Mouse (Mus musculus) CH12.LX (cell line): ENCODE measurements around the gene Fstl3. TPM values are rescaled to one million over a fixed set of nuclear protein-coding genes. Genes with fewer than 3 reads are reported as not detected.
A peak's percentile ranks its signal among the peaks of the same experiment; 100 is the strongest.

Experiments used
- DNase-seq: peaks from one replicate; pipeline ENCODE4 v3.0.0-alpha.2; 2013; ENCODE audit errors: extremely low read depth
- H3K27ac ChIP-seq: 2 replicates; pipeline ENCODE4 v1.5.1; 2012; ENCODE audit warnings: low read depth, mild to moderate bottlenecking, control low read depth, moderate library complexity; ENCODE audit not compliant: insufficient read depth
- H3K27me3 ChIP-seq: replicated peaks from 2 replicates; pipeline ENCODE3; 2012; ENCODE audit warnings: inconsistent platforms
- H3K36me3 ChIP-seq, 2 experiments: replicated peaks in 1 of 2; 2 replicates each; pipeline versions ENCODE3 to v1.6.1; 2012; ENCODE audit warnings: inconsistent platforms in 1 of 2, low read length in 1 of 2, mild to moderate bottlenecking in 1 of 2, mixed read lengths in 1 of 2, moderate library complexity in 1 of 2; ENCODE audit not compliant: control insufficient read depth in 1 of 2, insufficient read depth in 1 of 2
- H3K4me1 ChIP-seq, 2 experiments: 2 replicates each; pipeline ENCODE4 v1.6.1; 2012; ENCODE audit warnings: inconsistent platforms in 1 of 2, moderate library complexity in 1 of 2; ENCODE audit not compliant: insufficient read depth in 2 of 2, control insufficient read depth in 1 of 2
- H3K4me2 ChIP-seq: 2 replicates; pipeline ENCODE4 v1.6.1; 2012; ENCODE audit warnings: low read depth, mild to moderate bottlenecking, control low read depth; ENCODE audit not compliant: poor library complexity, insufficient read depth, severe bottlenecking
- H3K4me3 ChIP-seq, 3 experiments: fragments of 150-350 bp in 1 of 3; sonication (generic) in 1 of 3; replicated peaks in 1 of 3; 2 replicates each; pipeline versions ENCODE3 to v1.5.1; 2011 to 2012; ENCODE audit warnings: low read depth in 2 of 3, low read length in 2 of 3, mild to moderate bottlenecking in 2 of 3, moderate library complexity in 2 of 3, control low read depth in 1 of 3, improper control_type of control experiment in 1 of 3, inconsistent platforms in 1 of 3, mixed read lengths in 1 of 3; ENCODE audit not compliant: poor library complexity in 1 of 3
- H3K79me2 ChIP-seq: replicated peaks from 2 replicates; pipeline ENCODE4 v1.6.1; 2012; ENCODE audit warnings: mild to moderate bottlenecking, moderate library complexity; ENCODE audit not compliant: control insufficient read depth, poor library complexity, insufficient read depth, severe bottlenecking; ENCODE audit errors: extremely low read depth
- H3K9ac ChIP-seq: 2 replicates; pipeline ENCODE4 v1.6.1; 2012; ENCODE audit warnings: low read depth, mild to moderate bottlenecking, control low read depth, moderate library complexity; ENCODE audit not compliant: insufficient read depth
- H3K9me3 ChIP-seq: replicated peaks from 2 replicates; pipeline ENCODE3; 2012; ENCODE audit warnings: low read length, inconsistent platforms, mixed read lengths
- BHLHE40 ChIP-seq: IDR thresholded peaks from 2 replicates; pipeline ENCODE4 v1.6.1; 2011; ENCODE audit warnings: mild to moderate bottlenecking, low read depth, low read length, improper control_type of control experiment
- E2F4 ChIP-seq: IDR thresholded peaks from 2 replicates; pipeline ENCODE4 v1.6.1; 2011; ENCODE audit warnings: low read depth, low read length, improper control_type of control experiment; ENCODE audit not compliant: insufficient replicate concordance
- HCFC1 ChIP-seq: IDR thresholded peaks from 2 replicates; pipeline ENCODE4 v1.6.1; 2012; ENCODE audit warnings: low read depth, mild to moderate bottlenecking, inconsistent platforms, low read length, improper control_type of control experiment
- KAT2A ChIP-seq: IDR thresholded peaks from 2 replicates; pipeline ENCODE4 v1.6.1; 2012; ENCODE audit warnings: low read length, improper control_type of control experiment, inconsistent platforms; ENCODE audit not compliant: insufficient replicate concordance
- MAFK ChIP-seq: IDR thresholded peaks from 2 replicates; pipeline ENCODE4 v1.6.1; 2011; ENCODE audit warnings: low read length, improper control_type of control experiment; ENCODE audit not compliant: insufficient replicate concordance
- MAX ChIP-seq: IDR thresholded peaks from 2 replicates; pipeline ENCODE4 v1.6.1; 2011; ENCODE audit warnings: low read length, improper control_type of control experiment
- MXI1 ChIP-seq: IDR thresholded peaks from 2 replicates; pipeline ENCODE4 v1.6.1; 2011; ENCODE audit warnings: mild to moderate bottlenecking, low read depth, low read length, improper control_type of control experiment
- NRF1 ChIP-seq: IDR thresholded peaks from 2 replicates; pipeline ENCODE4 v1.6.1; 2014; ENCODE audit warnings: low read depth, mild to moderate bottlenecking, inconsistent platforms, low read length, improper control_type of control experiment, moderate library complexity
- PAX5 ChIP-seq: IDR thresholded peaks from 2 replicates; pipeline ENCODE4 v1.6.1; 2012; ENCODE audit warnings: low read length, inconsistent platforms, mixed read lengths
- POLR2A ChIP-seq: IDR thresholded peaks from 2 replicates; pipeline ENCODE4 v1.6.1; 2011; ENCODE audit warnings: low read depth, mild to moderate bottlenecking, improper control_type of control experiment, low read length
- POLR2AphosphoS2 ChIP-seq: IDR thresholded peaks from 2 replicates; pipeline ENCODE4 v1.6.1; 2011; ENCODE audit warnings: low read depth, low read length, improper control_type of control experiment
- SIN3A ChIP-seq: IDR thresholded peaks from 2 replicates; pipeline ENCODE4 v1.6.1; 2012; ENCODE audit warnings: low read length, improper control_type of control experiment, inconsistent platforms
- TBP ChIP-seq: conservative IDR thresholded peaks from 2 replicates; pipeline ENCODE4 v1.6.1; 2011; ENCODE audit warnings: low read depth, low read length, improper control_type of control experiment
- TCF12 ChIP-seq: IDR thresholded peaks from 2 replicates; pipeline ENCODE4 v1.6.1; 2014; ENCODE audit warnings: low read depth, mild to moderate bottlenecking, inconsistent platforms, low read length, improper control_type of control experiment
- UBTF ChIP-seq: IDR thresholded peaks from 2 replicates; pipeline ENCODE4 v1.6.1; 2012; ENCODE audit warnings: low read depth, mild to moderate bottlenecking, inconsistent platforms, low read length, improper control_type of control experiment, moderate library complexity
- USF2 ChIP-seq: conservative IDR thresholded peaks from 2 replicates; pipeline ENCODE4 v1.6.1; 2011; ENCODE audit warnings: low read depth, low read length, improper control_type of control experiment
- ZC3H11A ChIP-seq: IDR thresholded peaks from 2 replicates; pipeline ENCODE4 v1.6.1; 2012; ENCODE audit warnings: low read depth, mild to moderate bottlenecking, inconsistent platforms, low read length, improper control_type of control experiment
- ZMIZ1 ChIP-seq: IDR thresholded peaks from 2 replicates; pipeline ENCODE4 v1.6.1; 2012; ENCODE audit warnings: low read depth, mild to moderate bottlenecking, inconsistent platforms, low read length, improper control_type of control experiment
- ZNF384 ChIP-seq: IDR thresholded peaks from 2 replicates; pipeline ENCODE4 v1.6.1; 2012; ENCODE audit warnings: low read depth, low read length, improper control_type of control experiment, inconsistent platforms
- dilution Hi-C: fragments of 300-500 bp; cut with MboI; formaldehyde crosslinking; loops from 2 replicates; pipeline ENCODE4 v1.14.3; 2020; ENCODE audit warnings: low sequenced_read_pairs; ENCODE audit not compliant: extremely low pct_unique_long_range_greater_than_20kb, extremely low pct_ligation_motif_present
- in situ Hi-C: fragments of 300-500 bp; cut with MboI; formaldehyde crosslinking; loops from 3 replicates; pipeline ENCODE4 v1.14.3; 2019; ENCODE audit warnings: low sequenced_read_pairs, low pct_ligation_motif_present, low pct_unique_long_range_greater_than_20kb, mixed read lengths
- polyA plus RNA-seq: library from polyadenylated mRNA; unstranded; fragments of >175 nt; gene quantifications from 2 replicates; pipeline ENCODE4 v1.2.1, GENCODE M21; 2012; ENCODE audit warnings: low read depth; ENCODE audit not compliant: insufficient read length
- total RNA-seq, 2 experiments: library from RNA; depleted of rRNA; stranded (reverse); fragments of 300-350 nt in 1 of 2; fragments of >200 nt in 1 of 2; gene quantifications; 2 replicates each; pipeline ENCODE4 v1.2.3; 2012 to 2014

Fstl3 gene
- total and polyA plus RNA-seq, 3 experiments = 0.25 TPM; not detected in 2

DNA sequence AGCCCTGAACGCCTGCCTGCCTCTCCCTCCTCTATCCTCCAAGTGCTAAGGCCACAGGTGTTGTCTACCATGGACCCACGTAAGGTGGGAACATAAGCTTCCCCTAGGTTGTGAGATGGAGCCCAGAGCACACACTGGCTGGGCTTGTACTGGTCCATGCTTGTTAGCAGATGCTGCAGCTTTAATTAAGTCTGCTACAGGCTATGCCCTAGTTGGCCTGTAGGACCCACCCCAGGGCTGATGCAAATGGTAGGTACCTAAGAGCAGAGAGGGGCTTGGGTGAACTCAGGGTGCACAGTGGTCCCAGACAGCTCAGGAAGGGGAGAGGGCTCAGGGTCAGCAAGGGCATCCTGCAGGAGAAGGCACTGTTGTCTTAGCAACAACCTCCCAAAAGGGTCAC is 12.5 kb downstream of the Fstl3 start:
- in situ Hi-C loops (no loop called here), dilution Hi-C loops (no loop called here)
- H3K4me2 ChIP-seq = no peak overlapping the region
- H3K4me3 ChIP-seq = no peak overlapping the region
- H3K9me3 ChIP-seq = no peaks in the 10 kb centered on the region
- no peaks in the 10 kb centered on the region for H3K79me2 ChIP-seq
- H3K27me3 ChIP-seq = peaks cover 32% of the 10 kb centered on the region
- DNase-seq = no peak
- no peak overlapping the region for H3K27ac ChIP-seq
- no peaks in the 10 kb centered on the region for H3K36me3 ChIP-seq
- peaks cover 8 to 30% of the 10 kb centered on the region in 2 experiments; a peak in 3 of 4 replicates for H3K4me1 ChIP-seq
- TF ChIP-seq KAT2A = no peak
- no peak for TF ChIP-seq MAX
- TF ChIP-seq HCFC1 = no peak
- no peak for TF ChIP-seq POLR2AphosphoS2
- TF ChIP-seq BHLHE40 = no peak
- no peak for TF ChIP-seq PAX5
- TF ChIP-seq E2F4 = no peak
- H3K9ac ChIP-seq = no peak overlapping the region

DNA sequence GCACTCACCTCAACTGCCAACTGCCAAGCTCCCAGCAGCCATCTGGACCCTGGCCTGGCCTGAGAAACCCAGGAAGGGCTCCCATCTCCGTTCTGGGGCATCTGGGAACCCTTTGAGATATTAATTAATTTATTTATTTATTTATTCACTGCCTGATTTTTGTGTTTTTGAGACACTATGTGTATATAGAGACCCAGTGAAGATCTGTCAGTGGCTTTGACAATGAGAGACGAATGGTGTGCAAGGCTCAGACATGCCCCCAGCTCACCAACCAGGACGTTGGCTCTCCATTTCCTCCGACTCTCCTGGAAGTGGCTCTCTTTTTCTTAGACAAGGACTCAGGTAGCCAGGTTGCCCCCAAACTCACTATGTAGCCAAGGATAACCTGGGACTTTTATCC is 13.8 kb downstream of the Fstl3 start, which contains the start of gene Prss57:
Gene Prss57, minus strand, starts transcription at position 101 of the 400 bp plus-strand sequence.
- Histone ChIP-seq H3K4me1 (peaks cover 8 to 30% of the 10 kb centered on the region in 2 experiments; a peak in 3 of 4 replicates), H3K4me2 (no peak within 1 kb of the TSS), H3K27ac (no peak within 1 kb of the TSS), H3K79me2 (no peaks in the 10 kb centered on the region), H3K9me3 (peaks cover 2% of the 10 kb centered on the region), H3K27me3 (peaks cover 38% of the 10 kb centered on the region), H3K4me3 (no peak within 1 kb of the TSS)
- DNase-seq = no peak
- in situ Hi-C loops (no loop called here), dilution Hi-C loops (no loop called here)
- no peak for TF ChIP-seq ZC3H11A
- no peak for TF ChIP-seq MXI1
- no peak for TF ChIP-seq UBTF
- TF ChIP-seq, all 38 proteins: peak for 0
- Histone ChIP-seq H3K9ac (no peak within 1 kb of the TSS), H3K36me3 (no peaks in the 10 kb centered on the region)

DNA sequence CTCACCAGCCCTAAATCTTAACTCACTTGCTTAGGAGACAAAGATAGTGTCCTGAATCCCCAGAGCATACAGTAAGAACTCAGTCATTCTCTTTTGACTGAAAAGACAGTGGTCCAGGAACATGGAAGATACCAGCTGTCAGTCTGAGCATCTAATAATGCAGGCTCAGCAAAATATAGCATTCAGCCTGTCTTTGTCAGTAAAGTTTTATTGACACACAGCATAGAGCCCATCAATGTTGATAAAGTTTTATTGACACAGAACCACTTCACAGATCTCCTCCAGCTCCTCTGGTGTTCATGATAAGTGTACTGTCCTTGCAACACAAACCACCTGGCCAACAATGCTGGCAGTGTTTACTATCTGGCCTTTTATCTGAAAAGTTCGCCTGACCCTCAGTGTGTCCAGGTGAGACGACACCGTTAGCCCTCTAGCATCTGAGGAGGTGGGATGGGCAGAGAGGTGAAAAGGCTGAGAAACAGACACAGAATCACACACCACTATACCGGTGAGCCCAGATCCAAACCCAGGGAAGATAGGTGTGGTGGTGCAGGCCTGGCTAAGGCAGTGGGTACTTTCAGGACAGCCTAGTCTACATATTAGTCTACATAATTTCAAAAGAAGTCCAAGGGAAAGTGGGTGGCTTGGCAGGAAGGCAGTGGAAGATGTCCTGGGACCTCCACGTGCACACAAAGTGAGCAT is 15.4 kb downstream of the Fstl3 start:
- no peak for DNase-seq
- in situ Hi-C loops = no loop called here

More for the DNA sequence above, 15.4 kb downstream of the Fstl3 start:
- H3K4me3 ChIP-seq = no peak overlapping the region
- peaks cover 8 to 33% of the 10 kb centered on the region in 2 experiments; a peak in 3 of 4 replicates for H3K4me1 ChIP-seq
- no peak overlapping the region for H3K27ac ChIP-seq
- TF ChIP-seq POLR2AphosphoS2 (no peak), ZC3H11A (no peak), SIN3A (no peak), ZMIZ1 (no peak), KAT2A (no peak), NRF1 (no peak), POLR2A (no peak), TBP (0 out of 2 replicates have a peak, but pooled peaks have one; percentile 40), TCF12 (no peak), ZNF384 (no peak), UBTF (no peak), USF2 (no peak), MAFK (peak; percentile 82)
- dilution Hi-C loops = no loop called here
- H3K9me3 ChIP-seq = peaks cover 3% of the 10 kb centered on the region
- H3K79me2 ChIP-seq = no peaks in the 10 kb centered on the region
- no peak overlapping the region for H3K4me2 ChIP-seq
- no peaks in the 10 kb centered on the region for H3K36me3 ChIP-seq
- no peak overlapping the region for H3K9ac ChIP-seq
- peaks cover 40% of the 10 kb centered on the region for H3K27me3 ChIP-seq
